Mouse (Mus musculus) thymus, postnatal 25 days (tissue): ENCODE results near the gene Nr1h2.

Experiments
- DNase-seq: peaks from one replicate; pipeline ENCODE4 v3.0.0; 2022

Gene Nr1h2

DNA sequence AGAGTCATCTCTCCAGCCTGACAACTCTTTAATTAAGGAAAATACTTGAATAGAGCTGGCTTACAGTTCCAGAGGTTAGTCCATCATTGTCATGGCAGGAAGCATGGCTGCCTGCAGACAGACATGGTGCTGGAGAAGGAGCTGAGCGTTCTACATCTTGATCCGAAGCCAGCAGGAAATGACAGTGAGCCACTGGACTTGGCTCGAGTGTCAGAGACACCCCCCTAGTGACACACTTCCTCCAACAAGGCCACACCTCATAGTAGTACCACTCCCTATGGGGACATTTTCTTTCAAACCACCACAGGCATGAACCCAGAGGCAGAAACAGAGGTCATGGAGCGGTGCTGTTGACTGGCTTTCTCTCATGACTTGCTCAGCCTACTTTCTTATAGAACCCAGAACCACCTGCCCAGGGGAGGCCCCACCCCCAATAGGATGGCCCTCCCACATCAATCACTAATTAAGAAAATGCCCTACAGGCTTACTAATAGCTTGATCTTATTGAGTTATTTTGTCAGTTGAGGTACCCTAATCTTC, 30.6 kb upstream of the Nr1h2 start:
- no peak for DNase-seq

DNA sequence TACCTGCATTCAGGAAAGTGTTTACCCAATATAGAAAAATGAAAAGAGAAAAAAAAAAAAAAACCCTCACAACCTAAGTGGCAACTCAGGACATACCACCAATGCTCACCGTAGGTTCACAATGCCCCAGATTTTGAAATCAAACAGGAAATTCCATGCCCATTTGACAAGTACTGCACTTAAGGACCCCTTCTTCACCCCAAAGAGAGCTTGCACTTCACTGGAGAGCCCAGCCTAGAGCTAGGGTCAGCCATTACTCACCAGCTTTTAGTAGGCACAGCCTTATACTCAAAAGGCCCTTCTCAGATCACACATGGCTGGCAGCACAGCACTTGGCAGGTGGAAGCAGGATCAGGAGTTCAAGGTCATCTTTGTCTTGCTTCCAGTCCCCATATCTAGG, 29.4 kb upstream of the Nr1h2 start:
- no peak for DNase-seq

DNA sequence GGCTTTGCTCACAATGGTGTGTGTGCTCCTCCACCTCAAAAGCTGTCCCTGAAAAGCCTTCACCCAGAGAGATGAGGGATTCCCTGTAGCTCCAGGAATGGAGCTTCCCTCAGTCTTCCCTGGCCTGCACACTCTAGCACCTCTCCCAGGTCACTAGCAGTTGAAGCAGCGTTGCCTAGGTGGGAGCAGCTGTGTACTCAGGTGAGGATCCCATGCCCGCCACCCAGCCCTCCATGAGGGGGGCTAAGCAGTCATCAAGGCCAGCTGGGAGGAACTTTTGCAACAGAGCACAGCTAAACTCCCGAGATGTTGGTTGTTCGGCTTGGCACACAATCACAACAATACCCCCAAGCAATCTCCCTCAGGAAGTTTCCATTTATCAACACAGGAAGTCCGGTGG, 29.0 kb upstream of the Nr1h2 start:
- no peak for DNase-seq

DNA sequence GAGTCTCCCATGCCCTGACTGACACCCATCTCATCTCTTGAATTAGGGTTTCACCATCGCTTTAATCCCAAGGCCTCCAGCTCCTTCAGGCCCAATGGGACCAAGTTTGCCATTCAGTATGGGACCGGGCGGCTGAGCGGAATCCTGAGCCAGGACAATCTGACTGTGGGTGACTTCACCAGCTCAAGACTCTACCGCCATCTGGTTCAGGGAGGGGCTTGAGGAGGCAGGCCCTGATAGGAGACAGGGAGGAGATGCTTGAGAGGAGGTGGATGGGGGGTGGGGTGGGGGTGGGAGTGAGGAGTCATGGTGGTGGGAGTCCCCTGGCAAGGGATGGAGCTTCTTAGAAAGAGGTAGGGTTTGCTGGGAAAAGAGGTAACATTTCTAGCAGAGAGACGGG, 27.9 kb upstream of the Nr1h2 start:
- no peak for DNase-seq

DNA sequence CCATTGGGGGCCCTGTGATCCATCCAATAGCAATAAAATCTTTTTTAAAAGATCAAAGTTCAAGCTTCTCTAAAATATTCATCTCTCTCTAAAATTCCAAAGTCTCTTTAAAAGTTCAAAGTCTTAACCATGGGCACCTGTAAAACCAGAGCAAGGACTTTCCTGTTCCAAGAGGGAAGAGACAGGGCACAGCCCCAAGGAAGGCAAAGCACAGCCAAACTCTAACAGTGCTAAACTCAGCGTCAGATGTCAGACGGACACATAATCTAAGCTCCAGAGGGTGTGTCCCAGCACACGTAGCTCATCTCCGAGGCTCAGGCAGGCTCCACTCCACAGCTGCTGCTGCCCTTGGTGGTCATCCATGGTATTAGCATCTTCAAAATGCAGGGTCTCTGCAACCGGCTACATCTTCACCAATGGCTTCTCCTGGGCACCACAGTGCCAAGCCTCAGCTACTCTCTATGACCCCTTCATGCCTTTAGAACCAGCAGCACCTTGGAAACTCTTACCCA, 22.6 kb upstream of the Nr1h2 start:
- DNase-seq = no peak

DNA sequence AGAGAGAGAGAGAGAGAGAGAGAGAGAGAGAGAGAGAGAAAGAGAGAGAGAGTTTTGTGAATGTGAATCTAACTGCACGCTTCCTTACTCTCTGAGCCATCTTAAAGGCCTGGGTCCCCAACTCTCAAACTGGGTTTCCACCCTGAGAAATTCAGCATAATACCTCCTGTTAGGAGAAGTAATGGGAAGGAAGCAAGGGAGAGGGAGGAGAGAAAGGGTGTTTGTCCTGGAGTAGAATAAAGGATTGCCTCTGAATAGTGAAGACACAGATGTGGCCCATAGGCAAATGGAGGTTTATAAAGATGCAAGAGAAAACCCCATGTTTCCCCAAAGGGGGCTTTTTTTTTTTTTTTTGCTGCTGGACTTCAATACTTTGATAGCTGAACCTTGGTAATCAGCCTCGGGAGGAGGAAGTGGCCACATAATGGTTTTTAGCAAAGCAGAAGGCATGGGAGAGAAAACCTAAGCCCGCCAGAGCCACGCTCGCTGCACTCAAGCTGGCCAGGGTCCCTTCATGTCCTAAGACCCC, 19.3 kb upstream of the Nr1h2 start:
- no peak for DNase-seq

DNA sequence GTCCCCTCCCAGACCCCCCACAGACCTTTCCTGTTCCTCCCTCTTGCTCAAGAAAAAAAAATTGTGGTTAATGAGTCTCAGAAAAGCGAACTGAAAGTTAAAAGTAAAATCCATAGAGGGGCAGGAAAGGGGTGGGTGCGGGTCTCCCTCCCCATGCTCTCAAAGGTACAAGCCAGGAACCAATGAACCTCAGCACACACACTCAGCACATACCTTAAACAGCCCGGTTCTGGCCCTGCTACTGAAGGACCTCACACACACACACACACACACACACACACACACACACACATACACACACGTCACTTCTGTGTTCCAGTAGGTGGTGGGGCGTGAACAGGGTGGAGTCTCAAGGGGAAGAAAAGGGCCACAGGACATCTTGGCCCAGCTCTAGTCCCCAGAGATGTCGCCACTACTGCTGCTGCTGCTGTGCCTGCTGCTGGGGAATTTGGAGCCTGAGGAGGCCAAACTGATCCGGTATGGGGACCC, 18.5 kb upstream of the Nr1h2 start, which contains the start of gene Napsa:
Gene Napsa (plus strand): TSS at position 168 of the 489 bp plus-strand sequence.
- DNase-seq = no peak

DNA sequence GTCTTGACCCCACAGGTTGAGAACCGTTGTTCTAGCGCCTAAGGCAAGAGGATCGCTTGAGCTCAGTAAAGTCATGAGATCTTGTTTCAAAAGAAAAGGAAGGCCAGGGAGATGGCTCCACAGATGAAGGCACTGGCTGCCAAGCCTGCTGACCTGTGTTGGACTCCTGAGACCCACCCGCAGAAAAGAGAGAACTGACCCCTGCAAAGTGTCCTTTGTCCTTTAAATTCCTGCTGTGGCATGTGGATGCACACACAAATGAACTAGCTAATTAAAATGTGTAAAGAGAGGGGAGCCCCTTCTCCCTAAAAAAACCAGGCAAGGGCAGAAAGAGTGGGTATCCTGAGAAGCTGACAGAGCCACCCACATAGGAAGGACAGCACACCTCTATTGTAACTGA, 18.1 kb upstream of the Nr1h2 start:
- DNase-seq = no peak

DNA sequence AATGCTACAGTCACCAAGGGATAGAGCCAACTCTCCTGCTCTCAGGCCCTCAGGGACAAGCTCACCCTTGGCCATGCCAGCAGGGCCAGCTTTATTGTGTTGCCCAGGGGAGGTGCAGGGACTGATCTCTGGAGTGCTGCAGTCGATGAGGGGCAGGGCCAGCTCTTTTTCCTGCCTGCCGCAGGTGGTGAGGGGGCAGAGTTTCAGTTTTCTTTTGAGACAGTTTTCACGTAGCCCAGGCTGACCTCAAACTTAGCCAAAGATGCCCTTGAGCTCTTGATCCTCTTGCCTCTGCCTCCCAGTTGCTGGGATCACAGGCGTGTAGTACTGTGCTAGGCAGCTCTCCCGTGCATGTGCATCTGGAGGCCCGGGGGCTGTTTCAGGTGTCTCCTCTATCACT, 17.2 kb upstream of the Nr1h2 start:
- DNase-seq = no peak

DNA sequence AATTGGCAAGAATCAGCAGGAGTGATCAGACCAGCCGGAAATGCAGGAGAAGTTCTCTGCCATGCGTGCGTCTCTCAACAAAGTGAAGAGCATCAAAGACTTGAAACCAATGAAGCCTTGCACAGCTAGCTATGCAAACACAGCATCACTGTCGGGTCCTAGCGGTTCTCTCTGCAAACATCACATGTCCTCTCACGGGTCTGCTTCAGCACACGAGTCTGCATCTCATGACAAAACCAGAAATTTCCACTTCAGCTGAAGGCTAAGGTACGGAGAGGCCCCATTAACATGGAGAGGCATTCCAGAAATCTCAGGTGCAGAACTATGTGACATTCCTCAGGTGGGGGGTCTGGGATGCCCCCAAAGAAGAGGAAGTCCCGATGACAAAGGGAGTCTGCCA, 15.1 kb upstream of the Nr1h2 start:
- DNase-seq = no peak

DNA sequence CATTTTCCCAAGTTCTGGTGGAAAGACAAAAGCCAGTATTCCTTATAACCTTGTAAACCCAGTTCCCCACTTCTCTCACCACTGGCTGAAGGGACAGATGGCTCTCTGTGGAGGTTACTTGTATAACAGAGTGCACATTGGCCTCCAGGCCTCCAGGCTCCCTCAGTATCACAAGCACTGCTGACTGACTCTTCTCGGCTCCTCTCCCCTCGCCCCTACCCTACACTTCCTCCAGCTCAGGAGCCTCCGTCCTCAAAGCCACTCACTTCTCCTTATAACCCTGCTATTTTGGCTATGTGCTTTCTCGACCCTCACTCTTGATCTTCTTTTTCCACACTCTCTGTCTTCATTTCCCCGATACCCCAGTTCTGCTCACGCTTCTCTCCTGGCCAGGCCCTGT, 11.7 kb upstream of the Nr1h2 start:
- DNase-seq = no peak

DNA sequence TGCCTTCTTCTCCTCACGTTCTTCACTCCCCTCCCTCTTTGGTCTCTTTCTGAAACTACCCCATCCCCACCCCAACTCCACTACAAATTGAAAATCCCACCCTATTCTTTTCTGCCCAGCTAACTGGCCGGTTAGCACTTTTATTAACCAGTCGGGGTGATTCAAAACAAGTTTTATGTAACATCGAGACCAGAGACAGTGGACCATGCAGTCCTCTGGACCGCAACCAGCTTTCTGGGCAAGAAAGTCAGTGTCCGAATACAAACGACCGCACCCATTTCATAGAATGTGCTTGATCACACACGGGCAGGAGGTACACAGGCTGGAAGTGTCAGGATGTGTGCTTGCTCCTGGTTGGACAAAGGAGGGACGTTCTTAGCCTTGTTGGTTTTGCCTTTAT, 10.7 kb upstream of the Nr1h2 start:
- no peak for DNase-seq

DNA sequence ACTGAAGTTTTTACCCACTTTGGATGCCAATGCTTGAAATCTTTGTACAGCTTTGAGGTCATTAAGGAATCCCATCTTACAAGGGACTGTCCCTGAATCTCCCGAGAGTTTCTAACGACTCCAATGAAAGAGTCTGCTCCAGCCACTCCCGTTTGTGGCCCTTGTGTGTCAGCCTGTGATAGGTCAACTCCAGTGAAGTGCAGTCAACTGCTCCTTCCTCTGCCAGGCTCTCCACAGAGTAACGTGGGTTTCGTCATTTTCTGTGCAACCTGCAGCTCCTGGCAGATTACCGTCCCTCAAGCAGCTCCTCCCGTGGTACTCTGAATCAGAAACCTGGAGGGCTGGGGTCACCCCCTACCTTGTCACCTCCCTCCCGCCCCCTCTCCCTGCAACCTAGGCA, 9.5 kb upstream of the Nr1h2 start:
- DNase-seq = no peak

DNA sequence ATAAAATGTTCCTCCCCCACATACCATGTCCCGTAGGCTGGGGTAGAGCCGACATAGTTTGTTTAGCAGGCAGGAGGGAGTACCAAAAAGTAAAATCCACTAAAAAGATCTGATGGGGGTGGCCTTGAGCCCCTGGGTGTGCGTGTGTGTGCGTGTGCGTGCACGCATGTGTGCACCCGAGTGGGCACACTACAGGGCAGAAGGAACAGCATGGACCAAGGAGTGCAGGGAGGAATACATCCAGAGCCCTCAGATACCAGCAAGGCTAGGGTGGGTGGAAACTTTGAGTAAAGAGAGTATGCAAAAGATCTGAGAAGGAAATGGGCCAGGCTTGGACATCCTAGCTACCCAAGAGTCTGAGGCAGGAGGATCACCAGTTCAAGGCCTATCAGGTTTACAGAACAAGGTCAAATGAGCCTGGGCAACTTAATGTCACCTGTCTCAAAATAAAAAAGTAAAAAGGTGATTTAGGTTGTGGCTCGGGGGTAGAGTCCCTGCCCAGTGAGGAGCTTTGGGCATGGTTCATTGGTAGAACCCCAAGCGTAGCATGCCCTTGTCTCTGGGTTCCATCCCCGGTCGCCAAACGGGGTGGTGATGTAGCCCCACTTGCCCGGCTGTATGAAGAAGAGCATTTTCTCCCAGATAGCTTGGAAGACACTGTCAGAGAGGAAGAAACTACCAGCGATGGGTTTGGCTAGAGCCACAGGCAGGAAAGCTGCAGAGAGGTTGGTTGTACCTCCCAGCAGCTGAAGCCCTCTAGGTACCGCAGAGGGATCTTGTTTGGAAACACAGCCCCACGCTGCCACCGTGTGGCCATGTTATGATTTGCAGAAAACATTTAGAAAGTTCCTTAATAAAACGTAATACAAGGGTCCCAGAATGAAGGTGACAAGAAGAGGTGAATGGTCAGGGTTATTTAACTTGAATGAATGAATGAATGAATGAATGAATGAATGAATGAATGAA, 7.0 kb upstream of the Nr1h2 start:
- DNase-seq = peak; percentile 82

DNA sequence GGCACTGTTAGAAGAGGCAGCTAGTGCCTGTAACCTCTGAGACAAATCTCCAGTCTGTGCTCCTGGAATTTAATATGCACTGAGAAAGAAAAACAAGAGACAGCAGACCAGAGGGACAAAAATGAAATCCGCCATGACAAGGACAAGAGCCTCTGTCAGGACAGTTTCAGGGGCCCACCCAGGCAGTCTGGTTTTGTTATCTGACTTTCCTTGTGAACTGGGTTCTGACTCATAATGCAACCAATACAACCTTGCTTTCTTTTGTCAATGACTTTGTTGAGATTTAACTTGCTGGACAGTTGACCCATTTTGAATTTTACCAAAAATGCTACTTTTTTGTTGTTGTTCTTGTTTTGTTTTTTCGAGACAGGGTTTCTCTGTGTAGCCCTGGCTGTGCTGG, 3.9 kb upstream of the Nr1h2 start:
- no peak for DNase-seq

DNA sequence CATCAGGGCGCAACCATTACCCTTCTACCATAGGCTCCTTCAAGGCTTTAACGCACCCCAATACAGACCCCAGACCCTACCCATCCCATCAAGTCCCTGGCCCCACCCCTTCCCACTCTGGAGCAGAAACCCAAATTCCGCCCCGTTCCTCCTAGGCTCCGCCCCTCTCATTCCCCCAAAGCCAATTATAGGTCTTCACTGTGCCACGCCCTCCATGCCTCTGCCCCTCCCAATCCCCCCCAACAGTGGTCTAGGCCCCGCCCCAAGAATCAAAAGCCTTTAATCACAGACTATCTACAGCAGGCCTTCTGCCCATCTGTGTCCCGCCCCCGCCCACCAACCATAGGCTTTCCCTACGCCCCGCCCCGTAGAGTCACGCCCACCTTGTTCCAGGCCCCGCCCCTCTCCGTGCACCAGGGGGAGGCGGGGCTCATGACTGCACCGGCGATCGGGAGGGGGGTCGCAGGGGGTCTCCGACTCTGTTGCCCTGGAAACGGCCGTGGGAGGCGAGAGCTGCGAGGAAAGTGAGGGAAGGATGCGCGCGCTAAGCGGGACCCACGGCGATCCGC, 471 bp downstream of the Nr1h2 start:
- DNase-seq = peak; percentile 82

DNA sequence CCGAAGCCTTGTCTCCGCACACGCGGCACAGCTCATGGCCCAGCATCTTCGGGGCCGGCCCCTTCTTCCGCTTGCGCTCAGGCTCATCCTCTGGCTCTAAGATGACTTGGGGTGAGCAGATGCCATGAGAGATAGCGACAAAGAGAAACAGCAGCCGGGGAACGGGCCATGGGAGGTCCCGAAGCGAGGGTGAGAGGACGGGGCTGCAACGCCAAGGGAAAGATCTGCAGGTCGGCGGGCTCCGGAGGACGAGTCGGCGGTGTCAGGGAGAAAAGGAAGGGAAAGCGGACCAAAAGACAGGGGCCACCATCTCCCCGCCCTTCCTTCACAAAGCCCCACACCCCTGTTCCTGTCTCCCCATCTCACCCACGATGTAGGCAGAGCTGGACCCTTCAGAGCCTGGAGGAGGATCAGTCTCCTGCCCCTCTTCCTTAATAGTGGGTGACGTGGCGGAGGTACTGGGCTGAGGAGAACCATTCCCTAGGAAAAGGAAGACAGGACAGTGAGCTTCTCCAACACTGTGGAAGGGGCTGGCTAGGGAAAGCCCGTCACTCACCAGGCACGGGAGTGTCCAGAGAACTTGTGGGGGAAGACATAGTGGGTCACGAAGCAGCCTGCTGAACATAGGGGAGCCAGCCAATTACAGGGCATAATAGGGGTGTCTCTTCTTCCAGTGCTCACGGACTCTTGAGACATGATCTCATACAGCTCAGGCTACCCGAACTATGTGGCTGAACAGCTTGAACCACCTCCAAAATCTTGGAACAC, 1.4 kb downstream of the Nr1h2 start:
- DNase-seq = no peak

DNA sequence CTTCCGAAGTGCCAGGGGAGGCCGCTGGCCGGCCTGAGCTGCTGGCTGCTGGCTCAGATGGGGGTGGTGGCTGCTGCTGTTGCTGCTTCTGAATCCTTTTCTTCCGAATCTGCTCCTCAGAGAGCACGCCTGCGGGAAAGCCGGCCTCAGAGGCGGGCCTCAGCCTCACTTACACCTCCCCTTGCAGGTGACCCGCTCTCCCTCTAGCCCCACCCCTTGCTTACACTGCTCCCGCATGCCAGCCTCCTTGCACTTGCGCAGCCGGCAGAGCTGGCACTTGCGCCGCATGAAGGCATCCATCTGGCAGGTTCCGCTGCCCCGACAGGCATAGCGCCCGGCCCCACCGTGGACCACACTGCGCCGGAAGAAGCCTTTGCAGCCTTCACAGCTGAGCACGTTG, 2.0 kb downstream of the Nr1h2 start:
- no peak for DNase-seq

DNA sequence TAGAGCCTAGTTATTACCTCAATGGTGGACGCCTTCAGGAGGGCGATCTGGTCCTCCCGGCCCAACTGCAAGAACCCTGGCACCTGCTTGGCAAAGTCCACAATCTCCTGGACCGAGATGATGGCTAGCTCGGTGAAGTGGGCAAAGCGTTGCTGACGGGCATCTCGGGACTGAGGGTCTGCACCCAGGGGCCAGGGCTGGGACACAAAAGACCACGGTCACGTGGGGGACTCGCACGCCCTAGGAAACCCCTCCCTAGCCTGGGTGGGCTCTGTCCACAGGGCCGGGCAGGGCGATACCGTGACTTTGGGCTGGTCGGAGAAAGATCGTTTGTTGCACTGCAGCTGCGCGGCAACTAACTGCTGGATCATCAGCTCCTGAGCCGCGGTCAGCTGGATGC, 2.5 kb downstream of the Nr1h2 start:
- DNase-seq = no peak

DNA sequence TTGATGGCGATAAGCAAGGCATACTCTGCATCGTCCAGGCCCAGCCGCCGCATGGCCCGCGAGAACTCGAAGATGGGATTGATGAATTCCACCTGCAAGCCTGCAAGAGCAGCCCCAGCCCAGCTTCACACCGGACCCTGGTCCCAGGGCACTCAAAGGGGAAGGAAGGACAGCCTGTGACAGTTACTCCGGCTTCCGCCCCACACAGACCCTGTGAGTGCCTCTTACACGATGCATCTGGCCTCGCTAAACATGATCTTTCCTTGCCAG, 3.4 kb downstream of the Nr1h2 start:
- no peak for DNase-seq

DNA sequence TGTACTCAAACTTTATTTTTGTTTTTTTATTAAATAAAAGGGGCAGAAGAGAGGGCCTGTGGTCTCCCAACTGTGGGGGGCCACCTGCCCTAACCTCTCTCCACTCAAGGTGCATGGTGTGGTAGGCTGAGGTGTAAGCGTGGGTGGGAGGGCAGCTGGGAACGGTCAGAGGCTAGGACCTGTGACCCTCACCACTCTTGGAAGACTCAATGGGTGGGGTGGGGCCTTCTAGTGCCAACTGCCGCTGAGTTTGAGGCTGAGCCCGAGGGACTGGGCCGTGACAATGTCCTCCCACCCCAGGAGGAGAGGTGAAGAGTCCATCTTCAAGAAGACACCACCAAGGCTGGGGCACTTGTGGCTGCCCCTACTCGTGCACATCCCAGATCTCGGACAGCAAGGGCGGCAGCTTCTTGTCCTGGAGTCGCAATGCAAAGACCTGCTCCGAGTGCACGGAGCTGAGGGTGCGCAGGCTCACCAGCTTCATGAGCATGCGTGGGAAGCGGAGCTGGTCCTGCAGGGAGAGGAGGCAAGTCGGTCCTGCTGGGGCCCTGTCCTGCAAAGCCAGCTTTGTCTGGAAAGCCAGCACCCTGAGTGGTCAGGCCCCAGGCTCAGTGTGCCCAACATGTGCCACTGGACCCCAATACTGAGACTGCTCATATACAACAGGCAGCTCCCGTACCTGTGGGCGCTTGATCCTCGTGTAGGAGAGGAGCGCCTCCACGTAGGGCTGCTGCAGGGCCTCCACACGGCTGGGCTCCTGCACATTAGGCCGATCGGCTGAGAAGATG, 3.9 kb downstream of the Nr1h2 start:
- DNase-seq = no peak

DNA sequence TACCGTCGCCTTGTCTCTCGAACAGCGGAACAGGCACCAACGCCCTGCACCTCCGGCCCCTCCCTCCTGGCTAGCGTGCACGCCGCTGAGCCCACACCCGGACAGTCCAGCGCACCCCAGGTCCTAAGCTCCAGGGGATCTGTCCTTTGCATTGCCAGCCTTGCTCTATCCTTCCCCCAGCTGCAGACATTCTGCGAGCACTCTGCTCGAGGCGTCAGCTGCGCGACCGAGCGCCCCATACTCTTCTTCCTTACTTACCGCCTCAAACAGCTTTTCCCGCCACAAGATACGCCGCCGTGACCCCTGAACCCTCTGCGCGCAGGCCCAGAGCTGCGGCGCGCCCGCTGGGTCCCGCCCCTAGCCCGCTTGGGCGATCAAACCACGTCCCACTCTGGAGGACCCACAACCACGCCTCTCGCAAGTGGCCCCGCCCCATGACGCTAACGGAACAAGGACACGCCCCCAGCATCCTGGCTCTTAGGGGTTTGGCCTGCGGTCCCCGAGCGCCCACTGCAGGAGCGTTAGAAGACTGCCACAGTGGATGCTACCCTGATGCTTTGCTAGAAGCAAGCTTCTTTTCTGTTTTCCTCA, 5.2 kb downstream of the Nr1h2 start, which contains the start of gene Pold1:
Gene Pold1 (minus strand): TSS at position 353 of the 591 bp plus-strand sequence.
- peak; percentile 100 for DNase-seq
